Mouse (Mus musculus) brain, embryonic 14.5 days (tissue): Measurements from ENCODE around the gene Trim11. TPM values are rescaled to one million over a fixed set of nuclear protein-coding genes. Genes with fewer than 3 reads are reported as not detected.
A peak's percentile ranks its signal among the peaks of the same experiment; 100 is the strongest.

Experiments
- DNase-seq: peaks from one replicate; pipeline ENCODE4 v3.0.0-alpha.2; 2011; ENCODE audit warnings: low read depth
- CTCF ChIP-seq: fragments of 200-500 bp; IDR thresholded peaks from 2 replicates; pipeline ENCODE4 v1.5.1; 2012; ENCODE audit warnings: inconsistent platforms, mild to moderate bottlenecking, moderate library complexity, borderline replicate concordance; ENCODE audit not compliant: insufficient read depth, insufficient read length; ENCODE audit errors: extremely low read depth
- POLR2A ChIP-seq: fragments of 200-500 bp; IDR thresholded peaks from 2 replicates; pipeline ENCODE4 v1.6.1; 2012; ENCODE audit warnings: mild to moderate bottlenecking, inconsistent platforms, borderline replicate concordance; ENCODE audit not compliant: poor library complexity, insufficient read depth, insufficient read length, severe bottlenecking; ENCODE audit errors: extremely low read depth
- polyA plus RNA-seq: library from polyadenylated mRNA; depleted of rRNA; stranded (reverse); fragments of >200 nt; gene quantifications from 2 replicates; pipeline ENCODE4 v1.2.3, GENCODE M21; 2012; rRNA removed

Gene Trim11
- polyA plus RNA-seq, 1 experiment, result 25.8 TPM

GRCm38 (mm10) chr11:59002327-59003079 lies 24.6 kb downstream of the Trim11 start:
- no peak for TF ChIP-seq CTCF
- TF ChIP-seq POLR2A, result no peak

GRCm38 (mm10) chr11:59015052-59015451 lies 37.2 kb downstream of the Trim11 start:
- peak; percentile 20 for DNase-seq
- TF ChIP-seq CTCF (peak; percentile 54; the same call in 1 of the 2 replicates), POLR2A (no peak)

More at GRCm38 (mm10) chr11:59002327-59003079, 24.6 kb downstream of the Trim11 start:
- DNase-seq, result no peak

GRCm38 (mm10) chr11:59026411-59026810 lies 48.5 kb downstream of the Trim11 start:
- no peak for DNase-seq
- TF ChIP-seq CTCF (no peak), POLR2A (no peak)

- DNase-seq, result no peak
- TF ChIP-seq CTCF (no peak), POLR2A (no peak)
These were observed 51.1 kb downstream of the Trim11 start for GRCm38 (mm10) chr11:59029003-59029402.

Other genes with a start within 250 kb of the Trim11 start
- gene Olfr317, start 238.9 kb upstream of the Trim11 start, polyA plus RNA-seq, result 0.20 and 0.27 TPM in 2 replicates
- gene Olfr316, start 225.4 kb upstream of the Trim11 start, polyA plus RNA-seq, result not detected in 2 replicates
- gene Olfr315, start 204.9 kb upstream of the Trim11 start, polyA plus RNA-seq, result not detected in 2 replicates
- not detected in 2 replicates for gene Olfr314, start 195.1 kb upstream of the Trim11 start, polyA plus RNA-seq
- 1.1 and 2.4 TPM in 2 replicates for gene Fam183b, start 176.1 kb upstream of the Trim11 start, polyA plus RNA-seq
- not detected in 2 replicates for gene Olfr313, start 163.1 kb upstream of the Trim11 start, polyA plus RNA-seq
- gene Olfr312, start 148.9 kb upstream of the Trim11 start, polyA plus RNA-seq, result not detected in 2 replicates
- 0.06 TPM in 1 of 2 replicates, not detected in the other for gene Olfr311, start 138.8 kb upstream of the Trim11 start, polyA plus RNA-seq
- gene Gm12258, start 130.9 kb upstream of the Trim11 start, polyA plus RNA-seq, result 22.2 and 28.2 TPM in 2 replicates
- gene 2810021J22Rik, start 110.9 kb upstream of the Trim11 start, polyA plus RNA-seq, result 8.7 and 10.0 TPM in 2 replicates
- 4.2 and 6.0 TPM in 2 replicates for gene Zfp39, start 73.9 kb upstream of the Trim11 start, polyA plus RNA-seq
- 0.01 and 0.04 TPM in 2 replicates for gene Btnl10, start 60.2 kb upstream of the Trim11 start, polyA plus RNA-seq
- 664 and 715 TPM in 2 replicates for gene Rnf187, start 39.2 kb upstream of the Trim11 start, polyA plus RNA-seq
- gene Hist3h2ba, start 29.2 kb upstream of the Trim11 start, polyA plus RNA-seq, result 726 and 1,077 TPM in 2 replicates
- gene Hist3h2a, start 23.4 kb upstream of the Trim11 start, polyA plus RNA-seq, result 120 and 164 TPM in 2 replicates
- 2.1 and 2.2 TPM in 2 replicates for gene Trim17, start 23.4 kb upstream of the Trim11 start, polyA plus RNA-seq
- 0.77 and 1.4 TPM in 2 replicates for gene Obscn, start 158.3 kb downstream of the Trim11 start, polyA plus RNA-seq
- gene Iba57, start 185.6 kb downstream of the Trim11 start, polyA plus RNA-seq, result 7.8 and 8.5 TPM in 2 replicates
- gene Gjc2, start 205.1 kb downstream of the Trim11 start, polyA plus RNA-seq, result 0.87 and 1.1 TPM in 2 replicates
- 145 and 172 TPM in 2 replicates for gene Guk1, start 214.1 kb downstream of the Trim11 start, polyA plus RNA-seq
- gene Mrpl55, start 224.4 kb downstream of the Trim11 start, polyA plus RNA-seq, result 45.5 and 58.2 TPM in 2 replicates
- 32.4 and 37.2 TPM in 2 replicates for gene 2310033P09Rik, start 230.2 kb downstream of the Trim11 start, polyA plus RNA-seq